Mouse (Mus musculus) heart, postnatal 0 days (tissue): ENCODE data around the gene Tgfbi.

Source experiments
- CTCF ChIP-seq: IDR thresholded peaks from 2 replicates; pipeline ENCODE4 v1.5.1; 2016; ENCODE audit warnings: antibody characterized with exemption, control low read depth, low read depth
- EP300 ChIP-seq: IDR thresholded peaks from 2 replicates; pipeline ENCODE4 v1.6.1; 2016; ENCODE audit warnings: antibody characterized with exemption, low read depth

DNA sequence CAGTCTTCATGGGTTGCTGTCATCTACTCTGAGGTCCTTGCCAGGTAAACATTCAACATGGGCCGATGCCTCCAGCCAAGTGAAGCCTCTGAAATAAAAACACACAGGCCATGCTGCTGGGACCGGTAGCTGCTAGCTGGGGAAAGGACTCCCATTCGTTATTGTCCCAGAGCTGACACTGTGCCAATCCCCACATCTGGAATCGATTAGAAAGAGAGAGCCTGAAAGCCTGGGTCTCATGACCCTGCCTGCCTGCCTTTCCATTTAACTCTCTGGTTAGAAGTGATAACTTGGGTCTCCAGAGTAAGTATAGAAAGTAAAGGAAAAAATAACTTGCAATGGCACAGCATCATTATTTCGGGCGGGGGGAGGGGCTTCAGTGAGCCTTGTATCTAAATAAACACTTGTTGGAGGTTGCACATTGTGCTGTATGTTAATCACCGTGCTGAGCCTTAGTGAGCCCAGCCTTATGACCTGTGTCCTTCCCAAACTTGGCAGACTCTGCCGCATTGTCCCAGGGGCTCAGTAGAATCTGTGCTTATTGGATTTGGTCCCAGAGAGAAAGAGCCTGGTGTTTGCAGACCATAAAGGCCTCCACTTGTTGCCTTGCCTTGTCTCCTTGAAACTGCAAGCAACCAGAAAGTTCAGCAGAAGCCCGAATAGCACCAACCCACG, 9.0 kb upstream of the Tgfbi start:
- TF ChIP-seq CTCF, result no peak
- TF ChIP-seq EP300, result peak; percentile 66; the same call in 1 of the 2 replicates
